Mouse (Mus musculus): ENCODE results near the gene Hist1h2ba. TPM values are rescaled to one million over a fixed set of nuclear protein-coding genes. Genes with fewer than 3 reads are reported as not detected.

Gene Hist1h2ba
- not detected for polyA plus RNA-seq (2017; shearing (Covaris generic))

DNA sequence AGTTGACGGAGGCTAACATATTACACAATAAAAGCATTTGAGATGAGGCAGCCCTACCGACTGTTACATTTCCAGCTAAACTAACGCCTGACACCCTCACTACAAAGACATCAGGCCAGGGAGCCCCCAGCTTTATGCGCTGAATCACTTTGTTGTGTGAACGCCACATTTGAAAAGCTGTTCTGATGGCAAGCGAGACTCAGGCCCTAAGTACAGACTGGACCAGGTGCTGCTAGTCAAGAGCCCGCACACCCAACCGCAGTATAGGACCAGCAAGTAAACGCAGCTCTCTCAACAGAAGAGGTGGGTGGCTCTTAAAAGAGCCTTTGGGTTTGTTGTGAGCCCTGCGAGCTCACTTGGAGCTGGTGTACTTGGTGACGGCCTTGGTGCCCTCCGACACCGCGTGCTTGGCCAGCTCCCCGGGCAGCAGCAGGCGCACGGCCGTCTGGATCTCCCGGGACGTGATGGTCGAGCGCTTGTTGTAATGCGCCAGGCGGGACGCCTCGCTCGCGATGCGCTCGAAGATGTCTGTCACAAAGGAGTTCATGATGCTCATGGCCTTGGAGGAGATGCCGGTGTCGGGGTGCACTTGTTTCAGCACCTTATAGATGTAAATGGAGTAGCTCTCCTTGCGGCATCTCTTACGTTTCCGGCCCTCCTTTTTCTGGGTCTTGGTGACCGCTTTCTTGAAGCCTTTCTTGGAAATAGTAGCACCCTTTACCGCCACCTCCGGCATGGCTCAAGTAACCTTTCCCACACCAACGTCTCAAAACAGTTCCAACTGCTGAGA is at the start of gene Hist1h2ba:
Hist1h2ba (minus strand) TSS at position 736 of the 790 bp plus-strand sequence.

DNA sequence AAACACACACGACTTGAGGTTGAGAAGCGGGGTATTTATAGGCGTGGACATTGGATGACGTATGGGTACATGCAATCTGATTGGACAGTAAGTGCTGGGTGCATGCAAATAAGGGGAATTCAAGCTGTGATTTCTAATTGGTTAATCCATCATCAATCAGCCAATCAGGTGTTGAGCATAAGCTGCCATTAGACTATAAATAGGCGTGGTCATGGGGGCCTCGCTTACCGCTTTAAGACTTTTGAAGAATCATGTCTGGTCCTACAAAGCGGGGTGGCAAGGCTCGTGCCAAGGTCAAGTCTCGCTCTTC is 210 bp upstream of the Hist1h2ba start, which contains the start of gene Hist1h2aa:
Hist1h2aa (plus strand) TSS at position 252 of the 310 bp plus-strand sequence.

DNA sequence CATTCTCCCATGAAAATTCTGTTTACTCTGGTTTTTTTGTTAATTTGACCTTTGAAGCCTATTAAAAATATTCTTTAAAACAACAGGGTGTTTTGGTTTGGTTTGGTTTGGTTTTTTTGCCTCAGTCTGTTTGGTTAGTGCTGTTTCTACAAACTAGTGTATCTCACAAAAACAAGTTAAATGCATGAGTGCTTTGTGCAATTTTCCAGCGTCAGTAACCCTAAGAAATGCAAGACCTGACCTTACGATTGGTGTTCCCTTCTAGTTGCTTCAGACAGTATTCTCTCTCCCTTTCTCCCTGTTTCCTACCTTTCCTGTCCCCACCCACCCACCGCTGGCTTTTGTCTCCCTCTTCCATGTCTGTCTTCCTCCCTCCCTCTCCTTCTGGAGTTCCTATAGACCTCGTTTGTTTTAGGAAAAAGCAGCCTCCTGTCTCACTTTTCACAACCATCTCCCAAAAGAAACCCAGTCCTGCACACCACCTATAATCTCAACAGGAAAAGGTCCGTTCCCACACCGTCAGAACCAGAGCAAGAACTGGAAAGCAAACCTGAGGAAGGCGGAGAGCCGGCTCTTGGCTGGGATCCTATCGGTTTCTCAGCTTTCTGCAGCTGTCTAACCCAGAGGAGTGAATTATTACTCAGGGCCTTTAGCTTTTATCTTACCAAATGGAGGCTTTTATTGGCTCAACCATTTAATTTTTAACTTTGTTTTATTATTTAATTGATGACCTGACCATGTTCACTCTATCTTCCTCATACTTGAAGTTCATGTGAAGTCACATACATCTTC is 19.4 kb downstream of the Hist1h2ba start, which contains the start of gene Slc17a4:
Slc17a4 (minus strand) TSS at position 634 of the 792 bp plus-strand sequence.

Other genes with a start within 250 kb of the Hist1h2ba start
- gene Hist1h2bc, start 250.0 kb downstream of the Hist1h2ba start, polyA plus RNA-seq (2017; shearing (Covaris generic)): 13.7 TPM
- gene Hist1h1t, start 238.3 kb downstream of the Hist1h2ba start, polyA plus RNA-seq (2017; shearing (Covaris generic)): not detected
- gene Hist1h4c, start 235.7 kb downstream of the Hist1h2ba start, polyA plus RNA-seq (2017; shearing (Covaris generic)): 4.1 TPM
- 0.76 TPM for gene Hfe, start 223.3 kb downstream of the Hist1h2ba start, polyA plus RNA-seq (2017; shearing (Covaris generic))
- 15.9 TPM for gene Hist1h1c, start 195.3 kb downstream of the Hist1h2ba start, polyA plus RNA-seq (2017; shearing (Covaris generic))
- gene Hist1h3c, start 188.6 kb downstream of the Hist1h2ba start, polyA plus RNA-seq (2017; shearing (Covaris generic)): not detected
- 1.2 TPM for gene Hist1h2bb, start 187.4 kb downstream of the Hist1h2ba start, polyA plus RNA-seq (2017; shearing (Covaris generic))
- gene Hist1h2ab, start 183.0 kb downstream of the Hist1h2ba start, polyA plus RNA-seq (2017; shearing (Covaris generic)): 2.7 TPM
- not detected for gene Hist1h3b, start 181.9 kb downstream of the Hist1h2ba start, polyA plus RNA-seq (2017; shearing (Covaris generic))
- 18.1 TPM for gene Hist1h4b, start 177.1 kb downstream of the Hist1h2ba start, polyA plus RNA-seq (2017; shearing (Covaris generic))
- not detected for gene Hist1h4a, start 172.9 kb downstream of the Hist1h2ba start, polyA plus RNA-seq (2017; shearing (Covaris generic))
- 2.4 TPM for gene Hist1h3a, start 171.8 kb downstream of the Hist1h2ba start, polyA plus RNA-seq (2017; shearing (Covaris generic))
- 1.8 TPM for gene Hist1h1a, start 170.5 kb downstream of the Hist1h2ba start, polyA plus RNA-seq (2017; shearing (Covaris generic))
- not detected for gene Trim38, start 164.2 kb downstream of the Hist1h2ba start, polyA plus RNA-seq (2017; shearing (Covaris generic))
- not detected for gene Slc17a2, start 127.2 kb downstream of the Hist1h2ba start, polyA plus RNA-seq (2017; shearing (Covaris generic))
- gene Slc17a3, start 94.7 kb downstream of the Hist1h2ba start, polyA plus RNA-seq (2017; shearing (Covaris generic)): not detected
- gene Slc17a1, start 66.4 kb downstream of the Hist1h2ba start, polyA plus RNA-seq (2017; shearing (Covaris generic)): not detected
- not detected for gene Slc17a4, start 19.1 kb downstream of the Hist1h2ba start, polyA plus RNA-seq (2017; shearing (Covaris generic))
- not detected for gene Hist1h2aa, start 306 bp upstream of the Hist1h2ba start, polyA plus RNA-seq (2017; shearing (Covaris generic))
- gene Scgn, start 57.1 kb upstream of the Hist1h2ba start, polyA plus RNA-seq (2017; shearing (Covaris generic)): not detected